Mouse (Mus musculus) cortical plate, adult 2 months (tissue): ENCODE results near the gene Arhgap4.

Experiments used
- CTCF ChIP-seq: fragments of 200-500 bp; IDR thresholded peaks from 2 replicates; pipeline ENCODE4 v1.5.1; 2011; ENCODE audit warnings: mild to moderate bottlenecking, control low read depth, low read length; ENCODE audit not compliant: insufficient read depth; ENCODE audit errors: extremely low read depth
- POLR2A ChIP-seq: fragments of 200-500 bp; IDR thresholded peaks from 2 replicates; pipeline ENCODE4 v1.6.1; 2011; ENCODE audit warnings: mild to moderate bottlenecking, low read length, control low read depth; ENCODE audit not compliant: insufficient read depth; ENCODE audit errors: extremely low read depth

- TF ChIP-seq CTCF (no peak), POLR2A (no peak)
Measured at GRCm38 (mm10) chrX:73930402-73931062, 8.9 kb upstream of the Arhgap4 start, which contains the start of gene Renbp.
